Mouse (Mus musculus) hindbrain, postnatal 0 days (tissue): ENCODE data around the gene Eml5. TPM values are rescaled to one million over a fixed set of nuclear protein-coding genes. Genes with fewer than 3 reads are reported as not detected.

Experiments used
- ATAC-seq: fragments of 200-750 bp; cut with Nextera tagmentation; 2 replicates; pipeline ENCODE4 v1.8.0; 2017; ENCODE audit warnings: mild to moderate bottlenecking, moderate TSS enrichment, moderate library complexity
- DNase-seq: peaks from one replicate; pipeline ENCODE4 v3.0.0-alpha.2; 2015; ENCODE audit warnings: low spot score
- H3K27ac ChIP-seq: fragments of 300-500 bp; sonication (generic); 2 replicates; pipeline ENCODE4 v1.5.1; 2014; ENCODE audit warnings: mild to moderate bottlenecking
- H3K27me3 ChIP-seq: fragments of 300-500 bp; sonication (generic); 2 replicates; pipeline ENCODE4 v1.6.1; 2014; ENCODE audit warnings: low read length, mixed read lengths; ENCODE audit not compliant: insufficient read depth
- H3K36me3 ChIP-seq: fragments of 300-500 bp; sonication (generic); 2 replicates; pipeline ENCODE4 v1.6.1; 2014; ENCODE audit warnings: low read length, mixed read lengths; ENCODE audit not compliant: insufficient read depth
- H3K4me1 ChIP-seq: fragments of 300-500 bp; sonication (generic); 2 replicates; pipeline ENCODE4 v1.6.1; 2014; ENCODE audit warnings: antibody characterized with exemption, low read length, mixed read lengths; ENCODE audit not compliant: insufficient read depth
- H3K4me2 ChIP-seq: fragments of 300-500 bp; sonication (generic); 2 replicates; pipeline ENCODE4 v1.6.1; 2014; ENCODE audit warnings: low read depth, mild to moderate bottlenecking, low read length, moderate library complexity, mixed read lengths
- H3K4me3 ChIP-seq: fragments of 300-500 bp; sonication (generic); 2 replicates; pipeline ENCODE4 v1.5.1; 2014; ENCODE audit warnings: low read length
- H3K9ac ChIP-seq: fragments of 300-500 bp; sonication (generic); replicated peaks from 2 replicates; pipeline ENCODE4 v1.6.1; 2014; ENCODE audit warnings: mild to moderate bottlenecking, low read length, moderate library complexity, mixed read lengths
- H3K9me3 ChIP-seq: fragments of 300-500 bp; sonication (generic); 2 replicates; pipeline ENCODE4 v1.6.1; 2016; ENCODE audit warnings: low read length, mixed read lengths
- CTCF ChIP-seq: IDR thresholded peaks from 2 replicates; pipeline ENCODE4 v1.5.1; 2016; ENCODE audit warnings: antibody characterized with exemption, control low read depth, low read depth
- WGBS: fragments of 180-500 bp; shearing (Covaris S2); extraction: QIAGEN DNeasy Blood & Tissue Kit; methylation state at CpG from one replicate; pipeline ENCODE4 v1.1.7; 2014; 5-methylcytosine and 5-hydroxymethylcytosine counted together
- polyA plus RNA-seq: library from polyadenylated mRNA; unstranded; fragments of >200 nt; fragmentation: Nextera tagmentation; extraction: Ambion mirVana; gene quantifications from 2 replicates; pipeline ENCODE4 v1.2.1, GENCODE M21; 2015
- total RNA-seq: library from RNA; depleted of rRNA; stranded (reverse); fragments of >200 nt; gene quantifications from 2 replicates; pipeline ENCODE4 v1.2.3, GENCODE M21; 2014

Eml5 gene
- total and polyA plus RNA-seq, 2 experiments from 2014 or later: 12.4 to 23.4 TPM

GRCm38 (mm10) chr12:98875216-98875615 lies 26.1 kb downstream of the Eml5 start:
- TF ChIP-seq CTCF: no peak
- no peak overlapping the region for H3K9ac ChIP-seq
- H3K36me3 ChIP-seq: peaks cover under 1% of the 10 kb centered on the region; the same call in 1 of the 2 replicates
- H3K4me1 ChIP-seq: no peaks in the 10 kb centered on the region
- H3K27me3 ChIP-seq: no peaks in the 10 kb centered on the region
- ATAC-seq: no peak
- no peak for DNase-seq
- H3K4me3 ChIP-seq: no peak overlapping the region
- no peak overlapping the region for H3K4me2 ChIP-seq
- 71% methylated on average over 2 of the region's 2 CpGs for WGBS
- no peak overlapping the region for H3K27ac ChIP-seq
- H3K9me3 ChIP-seq: no peaks in the 10 kb centered on the region

GRCm38 (mm10) chr12:98872836-98873235 lies 28.4 kb downstream of the Eml5 start:
- no peaks in the 10 kb centered on the region for H3K27me3 ChIP-seq
- 95% methylated on average over 10 of the region's 10 CpGs for WGBS
- no peak for DNase-seq
- peaks cover 11% of the 10 kb centered on the region for H3K36me3 ChIP-seq
- H3K9me3 ChIP-seq: no peaks in the 10 kb centered on the region
- H3K4me3 ChIP-seq: no peak overlapping the region
- no peaks in the 10 kb centered on the region for H3K4me1 ChIP-seq
- H3K27ac ChIP-seq: no peak overlapping the region
- H3K9ac ChIP-seq: no peak overlapping the region
- no peak for ATAC-seq
- H3K4me2 ChIP-seq: no peak overlapping the region
- no peak for TF ChIP-seq CTCF

GRCm38 (mm10) chr12:98863436-98863835 lies 37.8 kb downstream of the Eml5 start:
- Histone ChIP-seq H3K27me3 (no peaks in the 10 kb centered on the region), H3K9me3 (no peaks in the 10 kb centered on the region), H3K9ac (no peak overlapping the region), H3K4me2 (no peak overlapping the region), H3K4me1 (no peaks in the 10 kb centered on the region), H3K4me3 (no peak overlapping the region), H3K36me3 (peaks cover 5% of the 10 kb centered on the region; the same call in 1 of the 2 replicates), H3K27ac (no peak overlapping the region)
- WGBS: 90% methylated on average over 4 of the region's 4 CpGs
- DNase-seq: no peak
- ATAC-seq: no peak
- no peak for TF ChIP-seq CTCF

- no peak overlapping the region for H3K4me2 ChIP-seq
- H3K4me1 ChIP-seq: no peaks in the 10 kb centered on the region
- no peak overlapping the region for H3K4me3 ChIP-seq
- 90% methylated on average over 2 of the region's 2 CpGs for WGBS
- DNase-seq (no peak), ATAC-seq (no peak)
- no peak for TF ChIP-seq CTCF
- no peak overlapping the region for H3K9ac ChIP-seq
- H3K9me3 ChIP-seq: no peaks in the 10 kb centered on the region
- H3K27me3 ChIP-seq: no peaks in the 10 kb centered on the region
- H3K27ac ChIP-seq: no peak overlapping the region
- peaks cover 5% of the 10 kb centered on the region; the same call in 1 of the 2 replicates for H3K36me3 ChIP-seq
These were observed 41.0 kb downstream of the Eml5 start for GRCm38 (mm10) chr12:98860316-98860715.

GRCm38 (mm10) chr12:98850767-98851166 lies 50.5 kb downstream of the Eml5 start:
- ATAC-seq (no peak), DNase-seq (peak; percentile 77)
- Histone ChIP-seq H3K27me3 (no peaks in the 10 kb centered on the region), H3K4me2 (no peak overlapping the region), H3K9me3 (no peaks in the 10 kb centered on the region), H3K4me3 (no peak overlapping the region), H3K36me3 (0 out of 2 replicates have a peak, but pooled peaks cover 5% of the 10 kb centered on the region), H3K9ac (no peak overlapping the region), H3K4me1 (no peaks in the 10 kb centered on the region), H3K27ac (no peak overlapping the region)
- peak; percentile 80 for TF ChIP-seq CTCF
- WGBS: 33% methylated on average over 3 of the region's 3 CpGs

- WGBS: 97% methylated on average over 3 of the region's 3 CpGs
These were observed 56.5 kb downstream of the Eml5 start for GRCm38 (mm10) chr12:98844774-98845173.

GRCm38 (mm10) chr12:98840135-98840534 lies 61.1 kb downstream of the Eml5 start:
- Histone ChIP-seq H3K9ac (no peak overlapping the region), H3K4me2 (no peak overlapping the region), H3K27me3 (no peaks in the 10 kb centered on the region), H3K9me3 (no peaks in the 10 kb centered on the region), H3K4me1 (no peaks in the 10 kb centered on the region), H3K4me3 (no peak overlapping the region), H3K36me3 (peaks cover 16% of the 10 kb centered on the region; the same call in 1 of the 2 replicates), H3K27ac (no peak overlapping the region)
- 97% methylated on average over 3 of the region's 3 CpGs for WGBS
- ATAC-seq (no peak), DNase-seq (no peak)
- TF ChIP-seq CTCF: no peak

More at GRCm38 (mm10) chr12:98844774-98845173, 56.5 kb downstream of the Eml5 start:
- H3K4me2 ChIP-seq: no peak overlapping the region
- H3K27me3 ChIP-seq: no peaks in the 10 kb centered on the region
- no peaks in the 10 kb centered on the region for H3K4me1 ChIP-seq
- peaks cover 8% of the 10 kb centered on the region; the same call in 1 of the 2 replicates for H3K36me3 ChIP-seq
- H3K27ac ChIP-seq: no peak overlapping the region
- ATAC-seq (no peak), DNase-seq (no peak)
- no peak overlapping the region for H3K9ac ChIP-seq
- no peak overlapping the region for H3K4me3 ChIP-seq
- no peaks in the 10 kb centered on the region for H3K9me3 ChIP-seq
- TF ChIP-seq CTCF: no peak
